Mouse (Mus musculus) CD4-positive, CD25-positive, alpha-beta regulatory T cell, adult 2 months (primary cell): ENCODE data around the gene Zfp462.

Experiments
- DNase-seq: peaks from one replicate; pipeline ENCODE4 v3.0.0-alpha.2; 2012; ENCODE audit warnings: low read depth, low spot score

Zfp462 gene

DNA sequence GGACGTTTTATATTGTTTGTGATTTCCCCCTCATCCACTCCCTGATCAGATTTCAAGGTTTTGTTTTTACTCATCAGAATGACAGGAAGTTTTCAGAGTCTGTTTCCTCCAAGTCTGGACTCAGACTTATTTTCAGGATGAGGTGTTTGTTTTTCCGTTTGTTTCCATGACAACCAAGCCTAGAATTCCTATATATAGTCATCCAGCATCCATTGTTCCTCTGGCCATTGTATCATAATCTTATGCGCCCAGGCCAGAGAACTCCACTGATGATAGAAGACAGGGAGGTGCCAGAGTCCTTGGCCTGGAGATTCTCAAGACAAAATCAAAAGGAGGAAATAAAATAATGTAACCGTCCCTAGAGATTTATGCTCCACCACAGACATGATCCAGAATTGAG is 97.7 kb downstream of the Zfp462 start:
- no peak for DNase-seq

GRCm38 (mm10) chr4:55047266-55047665 is 102.4 kb downstream of the Zfp462 start:
- no peak for DNase-seq

- DNase-seq: no peak
Measured at GRCm38 (mm10) chr4:55049938-55050610, 105.2 kb downstream of the Zfp462 start.

DNA sequence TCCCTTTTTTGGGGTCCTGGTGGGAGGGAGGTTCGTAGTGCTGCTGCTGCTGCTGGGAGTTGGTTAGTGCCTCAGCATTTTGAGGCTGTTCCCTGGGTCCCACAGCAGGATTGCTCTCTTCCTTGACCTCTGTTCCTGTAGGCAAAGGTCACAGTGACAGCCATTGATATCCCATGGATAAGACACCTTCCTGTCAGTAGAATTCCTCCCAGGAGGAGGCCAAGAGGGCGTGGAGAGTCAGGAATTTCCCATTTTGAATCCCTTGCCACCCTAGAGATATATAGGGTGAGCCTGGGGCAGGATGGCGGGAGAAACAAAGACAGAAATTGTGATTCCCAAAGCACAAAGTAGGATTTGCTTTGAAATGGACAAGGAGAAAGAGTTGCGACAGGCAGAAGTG is 106.5 kb downstream of the Zfp462 start:
- DNase-seq: no peak

DNA sequence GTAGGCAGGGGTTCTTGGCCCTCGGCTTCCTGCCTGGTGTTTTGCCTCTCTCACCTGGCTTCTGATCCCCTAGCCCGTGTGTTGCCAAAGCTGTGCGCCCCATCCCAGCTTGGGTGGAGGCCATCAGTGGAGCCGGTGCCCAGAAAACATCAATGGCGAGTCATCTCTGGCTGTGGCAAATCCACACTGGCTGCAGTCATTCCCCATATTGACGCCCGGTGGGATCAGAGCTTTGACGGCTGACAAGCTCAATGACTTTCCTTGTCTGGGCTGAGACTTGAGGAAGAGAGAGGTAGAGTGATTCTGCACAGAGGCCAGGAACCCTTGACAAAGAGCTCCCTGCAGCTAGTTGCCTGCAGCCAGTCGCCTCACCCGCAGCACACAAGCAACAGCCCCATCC is 107.8 kb downstream of the Zfp462 start:
- no peak for DNase-seq

DNA sequence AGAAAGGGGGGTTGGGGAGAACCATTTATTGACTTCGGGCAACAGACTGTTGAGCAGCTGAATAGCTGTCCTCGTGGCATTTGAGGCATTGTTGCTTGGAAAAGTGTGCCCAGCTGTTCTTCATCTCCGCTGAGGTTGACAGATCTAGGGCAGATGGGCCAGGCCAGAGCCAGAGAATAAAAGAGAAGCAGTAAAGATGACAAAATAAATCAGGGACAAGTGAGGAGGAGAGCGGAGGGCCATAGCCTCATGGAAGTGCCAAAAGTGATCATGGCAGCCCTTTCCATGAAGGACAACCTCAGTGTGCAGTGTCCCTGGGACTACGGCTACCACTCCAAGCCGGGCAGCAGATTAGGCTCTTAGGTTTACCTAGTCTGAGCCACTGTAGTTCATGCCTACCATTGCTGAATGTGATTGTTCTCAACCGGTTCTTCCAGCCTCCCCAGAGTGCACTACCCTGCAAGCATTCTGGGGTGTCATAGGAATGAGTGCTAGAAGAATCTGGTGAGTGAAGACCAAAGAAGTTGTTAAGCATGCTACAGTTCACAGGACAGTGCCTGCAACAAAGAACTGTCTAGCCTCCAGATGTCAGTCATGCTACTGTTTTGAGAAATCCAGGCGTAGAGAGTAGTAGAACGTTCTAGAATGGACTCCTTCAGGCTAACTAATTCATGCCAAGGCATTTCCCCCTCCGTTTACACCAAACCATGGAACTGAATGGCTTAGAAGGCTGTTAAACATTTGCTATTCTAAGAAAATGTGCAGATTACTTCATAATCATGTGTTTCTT is 113.0 kb downstream of the Zfp462 start:
- no peak for DNase-seq

GRCm38 (mm10) chr4:55058901-55059300 is 114.1 kb downstream of the Zfp462 start:
- DNase-seq: no peak

- DNase-seq: no peak
Measured at GRCm38 (mm10) chr4:55066341-55067170, 121.7 kb downstream of the Zfp462 start.

DNA sequence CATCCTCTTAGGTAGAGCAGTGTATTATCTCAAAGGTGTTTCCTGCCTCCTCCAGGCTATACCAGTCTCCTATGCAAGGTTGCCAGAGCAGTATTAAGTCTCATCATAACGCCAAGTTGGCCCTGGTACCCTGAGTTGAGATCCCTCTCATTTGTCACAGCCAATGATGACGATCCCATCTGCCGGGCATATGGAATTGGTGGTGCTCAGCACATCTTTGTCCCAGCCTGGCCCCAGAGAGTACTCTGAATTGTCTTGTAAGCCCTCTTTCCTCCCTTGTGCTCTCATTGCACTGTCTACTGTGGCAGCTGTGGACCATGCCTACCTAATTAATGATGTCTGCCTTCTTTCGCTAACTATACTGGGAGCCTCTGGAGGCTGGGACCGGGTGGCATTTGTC is 126.7 kb downstream of the Zfp462 start:
- no peak for DNase-seq

DNA sequence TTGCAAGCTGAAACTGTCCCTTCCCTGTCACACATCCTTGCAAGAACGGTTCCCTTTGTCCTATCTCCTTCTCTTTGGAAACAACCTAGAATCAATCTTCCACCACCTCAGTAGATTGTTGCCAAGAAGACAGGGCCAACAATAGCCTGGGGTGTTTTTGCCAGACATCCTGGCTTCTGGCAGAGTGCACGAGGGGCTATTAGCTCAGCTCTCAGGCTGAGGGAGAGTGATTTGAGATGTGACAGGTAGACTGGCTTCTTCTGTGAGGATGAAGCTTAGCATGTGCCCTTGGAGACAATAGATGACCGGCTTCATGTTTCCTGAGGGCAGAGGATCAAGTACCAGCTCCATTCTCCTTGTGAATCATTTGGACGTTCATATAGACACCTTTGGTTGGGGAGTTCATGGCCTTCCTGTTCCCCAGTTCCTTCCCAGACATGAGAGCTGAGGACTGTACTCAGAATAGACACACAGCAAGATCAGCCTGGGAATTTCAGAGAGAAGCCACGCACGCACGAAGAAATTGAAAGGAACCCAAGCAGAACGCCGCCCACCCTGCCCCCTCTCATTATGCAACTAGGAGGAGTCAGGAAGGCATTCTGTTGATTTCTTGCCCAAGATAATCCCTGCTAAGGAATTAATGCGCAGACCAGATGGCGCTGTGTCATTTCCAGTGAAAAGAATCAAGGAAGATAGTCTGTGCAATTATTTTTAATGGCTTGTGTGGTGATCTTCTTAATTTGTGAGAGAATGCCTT is 132.5 kb downstream of the Zfp462 start:
- no peak for DNase-seq

GRCm38 (mm10) chr4:55077902-55078716 is 133.3 kb downstream of the Zfp462 start:
- no peak for DNase-seq

DNA sequence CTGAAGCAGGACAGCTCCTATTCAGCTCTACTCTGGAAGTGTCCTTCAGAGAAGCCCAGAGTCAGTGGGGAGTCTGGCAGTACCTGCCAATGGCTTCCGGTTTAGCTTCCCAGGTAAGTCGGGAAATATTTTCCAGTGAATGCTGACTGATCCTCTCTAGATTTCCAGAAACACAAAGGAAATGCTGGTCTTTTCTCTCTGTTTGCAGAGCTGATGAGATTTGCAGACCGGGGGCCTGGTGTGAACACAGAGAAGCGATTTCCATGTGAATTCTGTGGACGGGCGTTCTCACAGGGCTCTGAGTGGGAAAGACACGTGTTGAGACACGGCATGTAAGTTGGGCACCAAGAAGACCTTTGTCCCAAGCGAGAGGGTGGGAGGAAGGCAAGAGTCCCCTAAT is 134.2 kb downstream of the Zfp462 start:
- DNase-seq: no peak

- DNase-seq: no peak
Measured at GRCm38 (mm10) chr4:55084080-55084688, 139.3 kb downstream of the Zfp462 start.

GRCm38 (mm10) chr4:55088153-55088552 is 143.3 kb downstream of the Zfp462 start:
- no peak for DNase-seq

DNA sequence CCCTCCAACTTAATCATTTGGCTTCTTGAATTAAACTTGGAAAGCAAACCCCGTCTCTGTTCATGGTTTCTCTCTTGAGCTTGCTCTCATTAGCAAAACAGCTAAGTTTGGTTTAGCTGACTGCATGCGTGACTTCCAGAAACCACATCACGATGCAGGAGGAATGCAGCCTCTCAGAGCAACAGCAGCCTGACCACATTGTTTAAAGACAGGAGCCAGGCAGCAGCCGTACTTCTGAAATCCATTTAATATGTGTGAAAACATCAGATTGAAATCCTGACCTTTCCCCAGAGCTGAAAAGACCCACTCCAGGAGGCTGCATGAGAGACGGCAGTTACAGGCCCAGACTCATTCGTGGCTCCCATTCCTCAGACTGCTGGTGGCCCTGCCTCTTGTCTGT is 144.1 kb downstream of the Zfp462 start:
- no peak for DNase-seq

DNA sequence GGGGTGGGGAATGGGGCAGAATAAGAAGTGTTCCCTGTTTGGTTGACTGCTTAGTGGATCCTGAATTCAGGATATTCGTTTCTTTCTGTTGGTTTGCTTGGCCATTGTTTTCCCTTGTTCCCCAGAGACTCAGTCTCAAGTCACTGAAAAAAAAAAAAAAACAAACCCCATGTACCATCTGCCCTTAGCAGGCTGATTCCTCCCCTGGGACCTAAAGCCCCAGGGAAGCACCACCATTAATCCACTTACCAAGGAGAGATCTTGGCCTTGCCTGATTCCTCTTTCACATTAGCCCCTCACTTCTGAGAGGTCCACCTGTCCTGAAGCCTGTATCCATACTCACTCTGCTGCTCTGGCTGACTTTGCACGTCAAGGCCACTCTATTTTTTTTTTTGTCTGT is 152.3 kb downstream of the Zfp462 start:
- no peak for DNase-seq

DNA sequence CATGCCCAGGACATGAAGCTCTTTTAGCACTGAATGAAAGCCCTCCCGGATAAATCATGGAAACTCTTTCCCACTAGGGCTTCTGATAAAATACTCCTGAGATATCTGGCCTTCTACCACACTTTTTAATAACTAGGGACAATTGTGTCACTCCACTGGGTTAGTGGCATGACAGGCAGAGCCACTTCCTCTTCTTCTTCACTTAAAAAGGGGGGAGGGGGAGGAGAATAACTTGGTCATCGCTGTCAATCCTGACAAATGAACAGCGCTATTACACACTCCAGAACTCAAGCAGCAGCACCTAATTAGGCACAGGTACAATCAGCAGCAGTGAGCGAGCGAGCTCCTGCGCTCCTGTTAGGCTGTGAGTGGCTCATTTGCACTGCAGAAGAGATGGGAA is 153.5 kb downstream of the Zfp462 start:
- DNase-seq: no peak

- DNase-seq: no peak
Measured at GRCm38 (mm10) chr4:55100851-55101250, 156.0 kb downstream of the Zfp462 start.

GRCm38 (mm10) chr4:55101601-55102000 is 156.8 kb downstream of the Zfp462 start:
- no peak for DNase-seq

- no peak for DNase-seq
Measured at GRCm38 (mm10) chr4:55102382-55102781, 157.5 kb downstream of the Zfp462 start.
